Mouse (Mus musculus) telencephalon, adult 2 months (tissue): ENCODE data around the gene Hk2.
"Not testable (repeated sequence)": the region's sequence is repeated elsewhere in the genome, so short reads cannot be mapped to it uniquely, and the experiment has no call there.

Experiments
- DNase-seq: peaks from one replicate; pipeline ENCODE4 v3.0.0-alpha.2; 2011; ENCODE audit warnings: low read depth, low spot score

Gene Hk2

GRCm38 (mm10) chr6:82689474-82689873 is 84.8 kb downstream of the Hk2 start:
- DNase-seq = no peak

GRCm38 (mm10) chr6:82688586-82688985 is 85.7 kb downstream of the Hk2 start:
- not testable (repeated sequence) for DNase-seq

GRCm38 (mm10) chr6:82684136-82684535 is 90.1 kb downstream of the Hk2 start:
- no peak for DNase-seq

- not testable (repeated sequence) for DNase-seq
Measured at GRCm38 (mm10) chr6:82679286-82679685, 95.0 kb downstream of the Hk2 start.

- DNase-seq = not testable (repeated sequence)
Measured at GRCm38 (mm10) chr6:82677629-82678028, 96.6 kb downstream of the Hk2 start.
